Mouse (Mus musculus): ENCODE results near the gene Fgfr4.
A peak's percentile ranks its signal among the peaks of the same experiment; 100 is the strongest.

The Fgfr4 gene

DNA sequence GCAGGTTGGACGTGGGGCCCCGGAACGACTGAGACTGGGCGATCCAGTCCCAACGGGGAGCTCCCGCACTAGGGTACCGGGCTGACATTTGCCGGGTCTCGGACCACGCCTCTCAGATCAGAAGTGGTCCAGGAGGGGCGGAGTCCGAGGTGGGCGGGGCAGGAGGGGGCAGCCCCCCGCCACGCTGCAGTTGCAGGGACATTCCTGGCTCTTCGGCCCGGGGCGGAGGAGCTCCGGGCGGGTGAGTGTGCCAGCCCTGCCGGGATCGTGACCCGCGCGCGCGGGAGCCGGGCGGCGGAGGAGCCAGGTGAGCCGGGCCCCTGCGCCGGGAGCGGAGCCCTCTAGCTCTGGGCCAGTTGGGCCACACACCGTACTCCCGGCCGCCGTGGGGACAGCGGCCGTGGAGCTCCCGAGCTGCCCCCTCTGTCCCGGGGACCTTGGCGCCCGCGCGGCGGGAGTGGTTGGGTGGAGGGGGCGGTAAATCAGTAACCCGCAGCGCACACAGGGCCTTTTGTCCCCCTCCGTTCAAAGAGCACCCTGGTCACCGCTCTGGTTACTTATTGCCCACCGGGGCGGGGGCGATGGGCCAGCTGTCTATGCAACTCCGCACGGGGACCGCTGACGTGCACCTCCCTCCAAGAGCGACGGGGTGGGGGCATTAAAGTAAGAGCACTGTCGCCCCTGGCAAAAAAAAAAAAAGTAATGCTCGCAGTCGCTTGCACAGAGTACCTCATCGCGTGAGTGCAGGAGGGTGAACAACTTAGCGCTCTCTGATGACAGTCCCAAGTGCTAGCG lies at the start of gene Fgfr4:
Gene Fgfr4, plus strand, starts transcription at position 20 of the 795 bp plus-strand sequence.
- DNase-seq, result peak; percentile 75

GRCm38 (mm10) chr13:55103351-55103750 lies 49.1 kb upstream of the Fgfr4 start:
- no peak for DNase-seq

- DNase-seq, result peak; percentile 99
Observed at GRCm38 (mm10) chr13:55105045-55105952, 47.1 kb upstream of the Fgfr4 start, which contains the start of gene Zfp346. Zfp346 (plus strand) TSS chr13:55105311.

GRCm38 (mm10) chr13:55105953-55106691 lies 46.3 kb upstream of the Fgfr4 start:
- peak; percentile 9 for DNase-seq

GRCm38 (mm10) chr13:55107116-55107515 lies 45.3 kb upstream of the Fgfr4 start:
- DNase-seq, result no peak

GRCm38 (mm10) chr13:55107694-55108093 lies 44.7 kb upstream of the Fgfr4 start:
- peak; percentile 31 for DNase-seq

- no peak for DNase-seq
Observed at GRCm38 (mm10) chr13:55114375-55114774, 38.1 kb upstream of the Fgfr4 start.

DNA sequence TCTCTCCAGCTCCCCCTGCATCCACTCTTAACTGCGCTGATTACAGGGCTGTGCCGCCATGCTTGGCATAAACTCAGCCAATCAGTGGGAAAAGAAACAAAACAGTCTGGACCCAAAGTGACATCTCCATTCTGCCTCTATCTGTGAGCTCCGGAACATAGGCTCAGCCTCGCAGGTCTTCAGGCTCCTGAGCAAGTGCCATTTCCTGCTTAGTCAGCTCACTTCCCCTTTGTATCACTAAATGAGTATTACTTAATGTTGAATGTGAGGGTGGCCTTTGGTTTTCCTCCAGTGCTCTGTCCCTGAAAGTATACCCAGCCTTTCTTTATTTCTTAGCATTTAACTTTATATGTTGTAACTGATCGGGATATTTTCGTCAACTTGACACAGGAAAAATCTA lies 27.5 kb upstream of the Fgfr4 start:
- no peak for DNase-seq

- DNase-seq, result no peak
Observed at GRCm38 (mm10) chr13:55133448-55133847, 19.0 kb upstream of the Fgfr4 start, which contains the start of gene Gm17617. Gm17617 (minus strand) TSS chr13:55133548.

DNA sequence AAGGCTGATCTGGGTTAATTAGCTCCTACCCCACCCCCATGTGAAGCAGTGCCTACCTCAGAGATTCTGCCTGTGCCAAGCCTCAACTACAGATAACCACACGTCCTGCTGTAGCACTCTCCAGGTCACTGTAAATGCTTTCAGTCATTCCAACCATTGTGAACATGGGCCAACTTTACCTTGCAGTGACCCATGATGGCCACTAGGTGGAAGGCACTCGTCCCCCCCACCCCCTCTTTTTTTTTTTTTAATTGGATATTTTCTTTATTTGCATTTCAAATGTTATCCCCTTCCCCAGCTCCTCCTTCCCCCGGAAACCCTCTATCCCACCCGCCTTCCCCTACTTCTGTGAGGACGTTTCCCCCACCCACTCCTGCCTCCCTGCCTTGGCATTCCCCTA lies 17.1 kb upstream of the Fgfr4 start:
- DNase-seq, result peak; percentile 43

DNA sequence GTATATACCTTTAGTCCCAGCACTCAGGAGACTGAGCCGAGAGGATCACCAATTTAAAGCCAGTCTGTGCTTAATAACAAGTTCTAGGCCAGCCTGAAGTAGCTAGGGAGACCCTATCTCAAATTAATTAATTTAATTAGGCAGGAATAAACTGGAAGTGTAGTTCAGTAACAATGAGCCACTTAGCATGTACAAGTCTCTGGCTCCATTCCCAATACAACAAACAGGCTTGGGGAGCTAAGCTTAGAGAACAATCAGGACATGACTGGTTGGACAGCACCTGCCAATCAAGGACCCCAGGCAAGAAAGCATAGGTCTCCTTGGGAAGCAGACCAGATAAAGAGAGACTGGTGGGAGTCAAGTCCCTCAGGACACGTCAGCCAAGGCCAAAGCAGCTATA lies 12.2 kb upstream of the Fgfr4 start:
- DNase-seq, result no peak

- peak; percentile 36 for DNase-seq
Observed at GRCm38 (mm10) chr13:55153951-55154350, 1.5 kb downstream of the Fgfr4 start.

DNA sequence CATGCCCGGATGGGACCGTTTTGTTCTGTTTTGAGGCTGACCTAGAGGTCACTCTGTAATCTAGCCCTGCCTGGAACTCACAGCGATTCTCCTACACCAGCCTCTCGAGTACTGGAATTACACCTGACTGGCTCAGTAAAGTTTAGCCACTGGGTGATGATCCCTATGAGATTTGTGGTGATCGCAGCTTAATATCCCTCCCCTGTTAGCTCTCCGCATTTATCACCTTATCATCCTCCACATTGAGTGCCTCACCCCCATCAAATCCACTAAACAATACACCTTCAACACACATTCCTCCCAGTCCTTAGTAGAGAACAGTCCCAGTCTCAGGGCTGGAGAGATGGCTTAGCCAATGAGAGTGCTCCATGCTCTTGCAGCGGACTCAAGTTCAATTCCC lies 9.9 kb downstream of the Fgfr4 start:
- no peak for DNase-seq

DNA sequence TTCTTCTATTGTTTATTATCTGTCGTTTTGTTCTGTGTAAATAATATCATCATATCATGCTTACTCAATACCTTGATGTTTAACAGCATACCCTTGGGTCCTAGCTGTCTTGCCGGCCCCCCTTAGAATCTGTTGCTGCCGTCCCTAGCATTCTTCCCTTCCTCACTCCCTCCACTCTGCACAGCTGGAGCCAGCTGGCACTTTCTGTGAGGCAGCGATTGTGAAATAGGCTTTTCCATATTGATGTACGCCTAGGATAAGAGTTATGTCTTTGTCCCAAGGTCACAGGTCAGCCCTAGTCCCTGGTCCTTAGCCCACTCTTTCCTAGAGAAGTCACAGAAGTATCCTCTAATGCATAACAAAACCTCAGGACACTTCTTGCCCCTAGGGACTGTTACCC lies 11.1 kb downstream of the Fgfr4 start:
- peak; percentile 77 for DNase-seq

DNA sequence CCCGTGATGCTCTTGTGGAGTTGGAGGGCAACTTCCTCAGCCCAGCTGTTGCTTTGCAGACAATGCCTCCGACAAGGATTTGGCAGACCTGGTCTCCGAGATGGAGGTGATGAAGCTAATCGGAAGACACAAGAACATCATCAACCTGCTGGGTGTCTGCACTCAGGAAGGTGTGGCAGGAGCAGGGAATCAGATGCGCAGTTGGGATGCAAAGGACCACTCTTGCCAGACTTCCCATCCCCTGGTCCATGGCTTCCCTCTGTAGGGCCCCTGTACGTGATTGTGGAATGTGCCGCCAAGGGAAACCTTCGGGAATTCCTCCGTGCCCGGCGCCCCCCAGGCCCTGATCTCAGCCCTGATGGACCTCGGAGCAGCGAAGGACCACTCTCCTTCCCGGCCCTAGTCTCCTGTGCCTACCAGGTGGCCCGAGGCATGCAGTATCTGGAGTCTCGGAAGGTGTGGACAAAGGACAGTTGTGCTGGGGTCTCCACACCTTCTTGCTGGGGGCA lies 13.4 kb downstream of the Fgfr4 start:
- DNase-seq, result no peak

DNA sequence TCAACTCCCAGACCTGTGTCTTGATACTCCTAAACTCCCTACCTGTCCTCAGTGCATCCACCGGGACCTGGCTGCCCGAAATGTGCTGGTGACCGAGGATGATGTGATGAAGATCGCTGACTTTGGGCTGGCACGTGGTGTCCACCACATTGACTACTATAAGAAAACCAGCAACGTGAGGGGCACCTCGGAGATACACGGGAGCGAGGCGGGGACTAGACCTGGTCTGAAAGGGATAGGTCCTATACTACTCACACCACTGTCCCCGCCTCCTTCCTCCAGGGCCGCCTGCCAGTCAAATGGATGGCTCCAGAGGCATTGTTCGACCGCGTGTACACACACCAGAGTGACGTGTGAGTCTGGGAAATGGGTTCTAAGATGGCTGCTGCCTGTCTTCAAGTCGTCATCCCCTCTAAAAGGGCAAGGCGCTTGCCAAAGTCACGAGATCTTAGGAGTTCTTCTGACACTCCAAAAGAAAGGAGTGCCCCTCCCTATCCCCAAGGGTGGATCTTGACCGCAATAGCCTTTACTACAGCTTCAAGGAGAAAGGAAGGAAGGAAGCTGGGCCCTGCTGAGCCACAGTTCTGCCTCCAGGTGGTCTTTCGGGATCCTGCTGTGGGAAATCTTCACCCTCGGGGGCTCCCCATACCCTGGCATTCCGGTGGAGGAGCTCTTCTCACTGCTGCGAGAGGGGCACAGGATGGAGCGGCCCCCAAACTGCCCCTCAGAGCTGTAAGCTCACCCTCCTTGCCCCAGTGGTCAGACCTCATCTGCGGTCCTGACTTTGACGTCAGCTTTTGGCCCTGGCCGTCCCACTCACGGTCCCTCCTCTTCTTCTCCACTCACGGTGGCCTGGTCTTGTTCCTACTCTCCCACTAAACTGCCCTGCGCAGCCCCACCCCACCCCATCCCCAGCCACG lies 14.6 kb downstream of the Fgfr4 start:
- no peak for DNase-seq

GRCm38 (mm10) chr13:55167798-55168197 lies 15.4 kb downstream of the Fgfr4 start:
- DNase-seq, result no peak

- no peak for DNase-seq
Observed at GRCm38 (mm10) chr13:55168255-55168654, 15.8 kb downstream of the Fgfr4 start.

- peak; percentile 86 for DNase-seq
Observed at GRCm38 (mm10) chr13:55168958-55169369, 16.5 kb downstream of the Fgfr4 start.

- DNase-seq, result peak; percentile 82
Observed at GRCm38 (mm10) chr13:55171517-55172335, 19.3 kb downstream of the Fgfr4 start.

DNA sequence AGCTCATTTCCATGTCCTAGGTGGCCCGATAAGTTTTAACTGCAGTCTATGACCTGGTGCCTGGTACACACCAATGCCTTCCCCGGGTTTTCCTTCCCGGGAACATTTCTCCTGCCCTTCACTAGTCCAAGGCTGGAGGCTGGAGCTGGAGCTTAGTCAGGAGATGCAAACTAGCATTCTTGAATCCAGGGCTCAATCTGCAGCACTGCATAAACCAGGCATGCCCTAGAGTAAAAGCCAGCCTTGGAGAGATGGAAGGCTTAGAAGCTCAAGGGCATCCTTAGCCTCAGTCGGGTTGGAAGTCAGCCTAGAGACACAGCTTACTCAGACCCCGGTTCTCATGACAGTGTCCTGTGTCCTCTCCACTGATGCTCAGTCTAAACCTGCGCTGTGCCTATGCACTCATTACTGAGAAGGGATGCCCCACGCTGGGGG lies 19.9 kb downstream of the Fgfr4 start:
- no peak for DNase-seq

Data from lung, postnatal 10 days (tissue).